Mouse (Mus musculus) T-helper 1 cell (primary cell): Measurements from ENCODE around the gene Gm47985.

Source experiments
- in situ Hi-C: fragments of 300-600 bp; cut with MboI, MseI; formaldehyde crosslinking; loops from one replicate; pipeline ENCODE4 v1.15.1; 2025; ENCODE audit warnings: high pct_unique_total_duplicates

Gene Gm47985

GRCm38 (mm10) chr1:151219045-151219444 lies 36.7 kb downstream of the Gm47985 start:
- in situ Hi-C loops = no loop called here

GRCm38 (mm10) chr1:151220098-151220497 lies 37.8 kb downstream of the Gm47985 start:
- in situ Hi-C loops = no loop called here

DNA sequence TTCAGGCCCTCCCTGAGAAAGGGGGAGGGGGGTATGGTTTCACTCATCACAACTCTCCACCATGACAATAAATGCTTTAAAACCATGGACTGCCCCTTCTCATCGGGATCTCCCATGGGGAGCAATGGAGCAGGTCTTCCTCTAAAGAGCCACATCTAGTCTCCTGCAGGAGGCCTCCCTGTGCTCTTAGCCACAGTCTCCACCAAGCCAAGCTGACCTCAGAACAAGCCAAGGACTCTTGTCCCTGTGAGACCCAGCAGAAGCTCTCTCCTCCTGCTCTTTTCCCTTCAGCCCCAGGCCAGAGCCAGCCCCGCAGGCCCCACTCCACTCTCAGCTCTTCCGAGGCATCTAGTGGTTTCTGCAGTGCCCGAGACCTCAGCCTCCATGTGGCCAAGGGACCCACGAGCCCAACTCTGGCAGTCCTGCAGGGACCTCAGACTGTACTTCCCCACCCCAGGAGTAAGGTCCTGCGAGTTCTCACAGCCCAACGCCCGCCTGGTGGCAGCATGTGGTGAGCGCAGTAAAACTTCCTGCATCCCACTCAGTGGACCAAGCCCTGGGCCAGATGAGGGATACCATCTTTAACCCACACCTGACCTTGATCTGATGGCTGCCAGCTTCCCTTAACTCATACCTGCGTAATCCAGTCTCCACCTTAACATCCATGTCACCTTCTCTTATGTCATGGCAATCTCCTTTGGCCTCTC lies 40.4 kb downstream of the Gm47985 start:
- in situ Hi-C loops = no loop called here

GRCm38 (mm10) chr1:151223377-151223776 lies 41.0 kb downstream of the Gm47985 start:
- in situ Hi-C loops = no loop called here

DNA sequence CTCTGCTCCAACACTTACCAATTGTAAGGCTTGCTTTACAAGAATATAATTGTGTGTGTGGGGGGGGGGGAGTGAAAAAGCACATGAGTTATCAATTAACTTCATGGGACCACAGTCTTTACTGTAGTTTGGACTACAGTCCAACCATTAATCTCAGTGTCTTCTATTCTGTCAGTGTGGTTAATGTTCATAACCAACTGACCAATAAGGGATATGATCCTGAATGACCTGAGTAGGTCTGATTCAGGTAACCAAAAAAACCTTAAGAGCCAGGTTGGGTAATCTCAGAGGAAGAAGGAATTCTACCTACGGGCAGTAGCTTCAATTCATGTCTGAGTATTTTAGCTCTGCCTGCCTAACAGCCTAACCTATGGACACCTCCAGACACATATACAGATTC lies 42.2 kb downstream of the Gm47985 start:
- in situ Hi-C loops = no loop called here

DNA sequence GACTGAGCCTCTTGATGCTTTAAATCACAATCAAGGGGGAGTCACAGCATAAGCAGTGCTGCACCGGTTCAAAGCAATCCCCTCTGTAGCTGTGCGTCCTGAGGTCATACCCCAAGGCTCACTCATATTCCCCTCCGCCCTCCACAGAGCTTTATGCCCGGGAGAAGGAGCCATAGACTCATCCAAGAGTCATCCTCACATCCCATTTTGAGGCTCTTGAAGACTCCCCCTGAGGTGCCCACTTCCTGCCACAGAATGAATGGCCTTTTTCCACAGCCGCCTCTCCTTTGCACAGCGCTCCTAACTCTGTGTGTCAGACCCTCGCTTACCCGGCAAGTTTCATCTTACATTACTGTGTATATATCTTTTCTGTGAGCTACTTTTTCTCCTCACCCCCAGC lies 45.2 kb downstream of the Gm47985 start:
- in situ Hi-C loops = no loop called here

DNA sequence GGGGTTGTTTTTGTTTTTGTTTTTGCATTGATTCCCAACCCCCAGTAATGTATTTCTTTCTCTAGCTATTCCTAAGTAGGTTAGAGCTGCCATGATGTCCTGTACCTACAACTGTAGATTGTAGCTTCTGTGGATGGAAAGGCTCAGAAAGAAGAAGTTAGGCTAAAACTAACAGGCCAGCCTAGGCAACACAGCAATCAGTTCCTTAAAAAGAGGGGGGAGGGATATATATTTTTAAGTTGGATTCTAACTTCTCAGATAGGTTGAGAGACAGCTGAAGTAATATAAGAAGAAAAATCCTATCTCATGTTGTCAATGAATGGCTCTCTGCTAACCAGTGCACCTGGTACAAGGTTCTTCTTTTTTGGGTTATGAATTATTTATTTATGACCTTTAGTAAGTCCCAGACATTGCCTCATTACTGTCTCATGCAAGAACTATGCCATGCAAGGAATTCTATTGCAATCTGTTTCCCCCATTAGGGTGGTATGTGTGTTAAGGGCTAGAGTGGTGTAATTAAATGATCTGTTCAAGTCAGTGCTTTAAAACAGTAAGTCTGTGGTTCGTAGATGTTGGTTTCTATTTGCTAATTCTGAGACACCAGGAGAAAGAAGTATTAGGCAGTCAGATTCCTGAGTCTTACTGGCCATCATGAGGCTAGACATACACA lies 46.1 kb downstream of the Gm47985 start:
- in situ Hi-C loops = no loop called here

- in situ Hi-C loops = no loop called here
Observed at GRCm38 (mm10) chr1:151232346-151232745, 50.0 kb downstream of the Gm47985 start.

DNA sequence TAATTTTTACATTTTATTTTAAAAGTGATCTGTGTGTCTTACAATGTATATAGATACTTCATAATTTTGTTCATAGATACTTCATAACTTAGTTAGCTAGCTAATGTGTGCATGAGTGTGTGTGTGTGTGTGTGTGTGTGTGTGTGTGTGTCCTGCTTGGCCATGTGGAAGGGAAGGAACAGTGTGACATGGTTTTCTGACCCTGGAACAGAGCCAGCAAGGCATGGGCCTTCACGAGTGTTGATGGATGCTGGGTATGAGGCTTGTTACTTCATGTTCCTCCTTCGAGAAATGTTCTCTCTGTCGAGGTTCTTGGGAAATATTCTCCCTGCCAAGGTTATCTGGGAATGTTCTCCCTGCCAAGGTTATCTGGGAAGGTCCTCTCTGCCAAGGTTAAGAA lies 51.4 kb downstream of the Gm47985 start:
- in situ Hi-C loops = no loop called here
